Mouse (Mus musculus) T-cell, adult 66 days (primary cell): ENCODE data around the gene Slc2a10. TPM values are rescaled to one million over a fixed set of nuclear protein-coding genes. Genes with fewer than 3 reads are reported as not detected.

Experiments
- total RNA-seq, 2 experiments: library from RNA; stranded (reverse); gene quantifications; 3 replicates in 1 of 2; 4 replicates in 1 of 2; pipeline ENCODE4 v1.2.4; 2023

Gene Slc2a10
- not detected for total RNA-seq

GRCm38 (mm10) chr2:165503259-165504203 is at the start of gene Slc2a10:
Gene Slc2a10, plus strand, starts transcription at chr2:165503787.

GRCm38 (mm10) chr2:165473003-165473402 is 30.6 kb upstream of the Slc2a10 start, which contains the start of gene Slc13a3:
Gene Slc13a3, minus strand, starts transcription at chr2:165473230.

GRCm38 (mm10) chr2:165492648-165493553 is 10.7 kb upstream of the Slc2a10 start, which contains the start of gene Trp53rka:
Gene Trp53rka, minus strand, starts transcription at chr2:165493324.

Other genes with a start within 250 kb of the Slc2a10 start
- 10 to 100 TPM; 30.6 to 36.9 TPM for gene Slc35c2, start 215.9 kb upstream of the Slc2a10 start, total RNA-seq
- gene Elmo2, start 177.3 kb upstream of the Slc2a10 start, total RNA-seq: 10 to 100 TPM; 46.5 to 48.1 TPM
- gene Zfp663, start 135.1 kb upstream of the Slc2a10 start, total RNA-seq: not detected
- not detected for gene Zfp334, start 115.5 kb upstream of the Slc2a10 start, total RNA-seq
- gene Ocstamp, start 103.4 kb upstream of the Slc2a10 start, total RNA-seq: not detected
- gene Slc13a3, start 30.6 kb upstream of the Slc2a10 start, total RNA-seq: not detected
- gene Trp53rka, start 10.5 kb upstream of the Slc2a10 start, total RNA-seq: 10 to 100 TPM; 20.5 to 22.0 TPM
- 10 to 100 TPM; 29.2 to 33.0 TPM for gene Eya2, start 91.2 kb downstream of the Slc2a10 start, total RNA-seq